In genomic region chr10:79855558-79856184, GRCm38 (mm10) we compare ENCODE assay signal across 8 mouse cellular contexts. TPM values are rescaled to one million over a fixed set of nuclear protein-coding genes. Genes with fewer than 3 reads are reported as not detected.
A peak's percentile ranks its signal among the peaks of the same experiment; 100 is the strongest.
DNase-seq lines count a peak whose midpoint lies in the region; TF ChIP-seq lines count a peak whose summit lies in the region.

No protein-coding gene starts in this region.

- H3K27ac ChIP-seq in gastrocnemius, adult 2 months: peak overlapping the region; percentile 100
- peak overlapping the region; percentile 100 for H3K27ac ChIP-seq in forebrain, embryonic 10.5 days

- no peak for TF ChIP-seq CTCF in gastrocnemius, adult 2 months (IDR thresholded peaks at IDR 0.05)

- no peaks in the 10 kb centered on the region for H3K27me3 ChIP-seq in forebrain, embryonic 10.5 days (ENCODE audit: poor library complexity, severe bottlenecking)

- peak overlapping the region; percentile 95 for H3K4me3 ChIP-seq in gastrocnemius, adult 2 months
- peak overlapping the region; percentile 83 for H3K4me3 ChIP-seq in forebrain, embryonic 10.5 days

- WGBS in forebrain, embryonic 10.5 days: 9% methylated on average over 10 of the region's 10 CpGs

- H3K36me3 ChIP-seq in forebrain, embryonic 10.5 days (replicated peaks): peaks cover 56% of the 10 kb centered on the region

- H3K4me1 ChIP-seq in forebrain, embryonic 10.5 days: peaks cover 69% of the 10 kb centered on the region

- intact Hi-C loops in gastrocnemius, adult 2 months (cut with DNase I): no loop called here
- intact Hi-C loops in left cerebral cortex, postnatal 25 days (cut with DNase I): loop anchor here (2.0 kb wide), 1 partner anchor 15 kb away; no protein-coding TSS in a partner anchor

- H3K9me3 ChIP-seq in forebrain, embryonic 10.5 days: no peaks in the 10 kb centered on the region

- no peak for DNase-seq in gastrocnemius, adult 2 months
- no peak for DNase-seq in gastrocnemius, postnatal 25 days
- DNase-seq in MN1 (ENCODE audit: low spot score): peak; percentile 64
- DNase-seq in forebrain, embryonic 10.5 days (ENCODE audit: extremely low spot score, low spot score): no peak
- peak; percentile 96 for DNase-seq in kidney, adult 9 months
- DNase-seq in lung, postnatal 25 days (ENCODE audit: low spot score): peak; percentile 53
- no peak for DNase-seq in urinary bladder, postnatal 36 days (ENCODE audit: low spot score in 2 of 2)
- DNase-seq in left cerebral cortex, postnatal 25 days (ENCODE audit: low spot score in 2 of 2): no peak

RNA-seq across cellular contexts. Expression of gene Ptbp1, which starts 1.4 kb away (rescaled TPM):
- total RNA-seq in gastrocnemius, adult 2 months (2021): 10 to 100 TPM; 18.8 to 25.1 TPM
- 10 to 100 TPM; 26.8 to 27.1 TPM for total RNA-seq in gastrocnemius, postnatal 25 days (2021)
- 370 and 377 TPM in 2 replicates for polyA plus RNA-seq in forebrain, embryonic 10.5 days (2016; fragmentation: Nextera tagmentation; extraction: Ambion mirVana)
- total RNA-seq in left cerebral cortex, postnatal 25 days (2021): 10 to 100 TPM; 48.5 to 52.3 TPM

RNA-seq across cellular contexts. Expression of gene Prtn3, which starts 18.6 kb away (rescaled TPM):
- not detected for total RNA-seq in gastrocnemius, adult 2 months (2021)
- under 1 TPM in 1 of 2 experiments, not detected in 1; 0.35 TPM for total RNA-seq in gastrocnemius, postnatal 25 days (2021)
- 8.1 TPM in 2 replicates for polyA plus RNA-seq in forebrain, embryonic 10.5 days (2016; fragmentation: Nextera tagmentation; extraction: Ambion mirVana)
- 1 to 10 TPM; 1.4 to 2.4 TPM for total RNA-seq in left cerebral cortex, postnatal 25 days (2021)

RNA-seq across cellular contexts. Expression of gene Plppr3, which starts 18.8 kb away (rescaled TPM):
- total RNA-seq in gastrocnemius, adult 2 months (2021): under 1 TPM in 1 of 2 experiments, not detected in 1; 0.17 TPM
- total RNA-seq in gastrocnemius, postnatal 25 days (2021): under 1 TPM; 0.13 to 0.27 TPM
- 91.4 and 102 TPM in 2 replicates for polyA plus RNA-seq in forebrain, embryonic 10.5 days (2016; fragmentation: Nextera tagmentation; extraction: Ambion mirVana)
- total RNA-seq in left cerebral cortex, postnatal 25 days (2021): 10 to 100 TPM; 51.1 to 53.3 TPM

RNA-seq across cellular contexts. Expression of gene Elane, which starts 30.4 kb away (rescaled TPM):
- total RNA-seq in gastrocnemius, adult 2 months (2021): not detected
- total RNA-seq in gastrocnemius, postnatal 25 days (2021): not detected
- not detected in 2 replicates for polyA plus RNA-seq in forebrain, embryonic 10.5 days (2016; fragmentation: Nextera tagmentation; extraction: Ambion mirVana)
- total RNA-seq in left cerebral cortex, postnatal 25 days (2021): not detected

RNA-seq across cellular contexts. Expression of gene Misp, which starts 34.9 kb away (rescaled TPM):
- total RNA-seq in gastrocnemius, adult 2 months (2021): not detected
- total RNA-seq in gastrocnemius, postnatal 25 days (2021): under 1 TPM in 1 of 2 experiments, not detected in 1; 0.40 TPM
- 0.18 and 1.0 TPM in 2 replicates for polyA plus RNA-seq in forebrain, embryonic 10.5 days (2016; fragmentation: Nextera tagmentation; extraction: Ambion mirVana)
- 1 to 10 TPM in 1 of 2 experiments, under 1 TPM in 1; 0.62 to 1.7 TPM for total RNA-seq in left cerebral cortex, postnatal 25 days (2021)

Comparison
In these comparisons a context has a peak if more than half of its experiments do, and no peak if none do; other contexts are left out.
1. DNase-seq: peak in MN1 (single experiment), kidney, adult 9 months (single experiment) and lung, postnatal 25 days (single experiment); none in gastrocnemius, adult 2 months (single experiment), gastrocnemius, postnatal 25 days (single experiment), forebrain, embryonic 10.5 days (single experiment), urinary bladder, postnatal 36 days (0 of 2) and left cerebral cortex, postnatal 25 days (0 of 2).
2. RNA of gene Plppr3, which starts 18.8 kb away (total RNA-seq): 51.1 to 53.3 TPM in left cerebral cortex, postnatal 25 days; 0.13 to 0.27 TPM in gastrocnemius, postnatal 25 days and 0.17 TPM in gastrocnemius, adult 2 months; every median in the first group is over 10 times any median in the second.